Mouse (Mus musculus) inflammation-experienced regulatory T-cells, adult 6 months (primary cell): ENCODE measurements around the gene Lrig1. TPM values are rescaled to one million over a fixed set of nuclear protein-coding genes. Genes with fewer than 3 reads are reported as not detected.

ENCODE experiments used
- ATAC-seq: one replicate; pipeline ENCODE4 v1.8.0; 2017
- polyA plus RNA-seq, 3 experiments: library from polyadenylated mRNA; unstranded; fragments of 100-300 nt; shearing (Covaris generic); gene quantifications; one replicate each; pipeline ENCODE4 v1.2.1; 2017

Gene Lrig1
- polyA plus RNA-seq, 3 experiments from 2014 or later: 7.4 to 47.9 (median 44.0) TPM

GRCm38 (mm10) chr6:94615936-94616335, 84.0 kb downstream of the Lrig1 start:
- ATAC-seq: no peak

- no peak for ATAC-seq
Measured at GRCm38 (mm10) chr6:94614346-94614745, 85.6 kb downstream of the Lrig1 start.

GRCm38 (mm10) chr6:94613235-94613895, 86.6 kb downstream of the Lrig1 start:
- ATAC-seq: no peak

GRCm38 (mm10) chr6:94604546-94604945, 95.4 kb downstream of the Lrig1 start:
- ATAC-seq: no peak

GRCm38 (mm10) chr6:94604072-94604471, 95.9 kb downstream of the Lrig1 start:
- ATAC-seq: no peak

GRCm38 (mm10) chr6:94601811-94602210, 98.1 kb downstream of the Lrig1 start:
- no peak for ATAC-seq

- no peak for ATAC-seq
Measured at GRCm38 (mm10) chr6:94601101-94601500, 98.9 kb downstream of the Lrig1 start.

GRCm38 (mm10) chr6:94599016-94599415, 100.9 kb downstream of the Lrig1 start:
- no peak for ATAC-seq

GRCm38 (mm10) chr6:94598421-94598820, 101.5 kb downstream of the Lrig1 start:
- no peak for ATAC-seq

- ATAC-seq: no peak
Measured at GRCm38 (mm10) chr6:94596761-94597485, 103.0 kb downstream of the Lrig1 start.

- no peak for ATAC-seq
Measured at GRCm38 (mm10) chr6:94596051-94596760, 103.8 kb downstream of the Lrig1 start.

- ATAC-seq: no peak
Measured at GRCm38 (mm10) chr6:94595206-94595605, 104.8 kb downstream of the Lrig1 start.

GRCm38 (mm10) chr6:94594711-94595110, 105.2 kb downstream of the Lrig1 start:
- no peak for ATAC-seq

GRCm38 (mm10) chr6:94594096-94594665, 105.8 kb downstream of the Lrig1 start:
- ATAC-seq: no peak

- no peak for ATAC-seq
Measured at GRCm38 (mm10) chr6:94592710-94593109, 107.2 kb downstream of the Lrig1 start.

GRCm38 (mm10) chr6:94592243-94592642, 107.7 kb downstream of the Lrig1 start:
- ATAC-seq: no peak

- no peak for ATAC-seq
Measured at GRCm38 (mm10) chr6:94588365-94588764, 111.6 kb downstream of the Lrig1 start.

GRCm38 (mm10) chr6:94584976-94585375, 115.0 kb downstream of the Lrig1 start:
- ATAC-seq: no peak

GRCm38 (mm10) chr6:94584147-94584695, 115.7 kb downstream of the Lrig1 start:
- ATAC-seq: no peak

GRCm38 (mm10) chr6:94582055-94582454, 117.9 kb downstream of the Lrig1 start:
- no peak for ATAC-seq

- no peak for ATAC-seq
Measured at GRCm38 (mm10) chr6:94577991-94578390, 122.0 kb downstream of the Lrig1 start.

GRCm38 (mm10) chr6:94575526-94576166, 124.3 kb downstream of the Lrig1 start:
- ATAC-seq: no peak
